Mouse (Mus musculus) MEL (cell line): ENCODE measurements at regions not wholly inside any gene's neighbourhood (a gene's known extent, or its start where the extent isn't known, plus 50 kb on each side); places are given as distances from the start of the nearest gene placed in this dataset.

Experiments
- DNase-seq: peaks from one replicate; pipeline ENCODE4 v3.0.0; 2011; ENCODE audit warnings: low read depth, low spot score
- H3K27ac ChIP-seq: 2 replicates; pipeline ENCODE4 v1.5.1; 2012; ENCODE audit warnings: low read depth, mild to moderate bottlenecking, control low read depth, low read length, moderate library complexity; ENCODE audit not compliant: control insufficient read depth
- H3K27me3 ChIP-seq, 2 experiments: fragments of 150-350 bp in 1 of 2; sonication (generic) in 1 of 2; 2 replicates each; pipeline ENCODE4 v1.6.1; 2012; ENCODE audit warnings: low read length in 2 of 2, mild to moderate bottlenecking in 2 of 2, improper control_type of control experiment in 1 of 2, moderate library complexity in 1 of 2; ENCODE audit not compliant: insufficient read depth in 2 of 2, control insufficient read depth in 1 of 2
- H3K36me3 ChIP-seq, 2 experiments: 2 replicates each; pipeline ENCODE4 v1.6.1; 2012 to 2014; ENCODE audit warnings: low read length in 2 of 2, improper control_type of control experiment in 1 of 2, inconsistent platforms in 1 of 2, mild to moderate bottlenecking in 1 of 2; ENCODE audit not compliant: insufficient read depth in 2 of 2, control insufficient read depth in 1 of 2
- H3K4me1 ChIP-seq, 2 experiments: fragments of 150-350 bp in 1 of 2; sonication (generic) in 1 of 2; 2 replicates each; pipeline ENCODE4 v1.6.1; 2012; ENCODE audit warnings: low read length in 2 of 2, improper control_type of control experiment in 1 of 2, mild to moderate bottlenecking in 1 of 2; ENCODE audit not compliant: insufficient read depth in 2 of 2, control insufficient read depth in 1 of 2
- H3K4me3 ChIP-seq, 2 experiments: fragments of 150-350 bp in 1 of 2; sonication (generic) in 1 of 2; 2 replicates each; pipeline ENCODE4 v1.5.1; 2012; ENCODE audit warnings: low read depth in 2 of 2, low read length in 2 of 2, mild to moderate bottlenecking in 2 of 2, moderate library complexity in 2 of 2, control low read depth in 1 of 2, improper control_type of control experiment in 1 of 2; ENCODE audit not compliant: control insufficient read depth in 1 of 2, insufficient read depth in 1 of 2
- H3K79me2 ChIP-seq: 2 replicates; pipeline ENCODE4 v1.6.1; 2012; ENCODE audit warnings: mild to moderate bottlenecking, low read length, moderate library complexity; ENCODE audit not compliant: control insufficient read depth, poor library complexity, insufficient read depth
- H3K9ac ChIP-seq: 2 replicates; pipeline ENCODE4 v1.6.1; 2012; ENCODE audit warnings: low read depth, mild to moderate bottlenecking, control low read depth, low read length, moderate library complexity; ENCODE audit not compliant: control insufficient read depth, poor library complexity, severe bottlenecking
- H3K9me3 ChIP-seq: fragments of 150-350 bp; sonication (generic); replicated peaks from 2 replicates; pipeline ENCODE4 v1.6.1; 2012; ENCODE audit warnings: mild to moderate bottlenecking, low read length, improper control_type of control experiment, moderate library complexity; ENCODE audit not compliant: insufficient read depth
- CTCF ChIP-seq, 3 experiments: IDR thresholded peaks in 2 of 3; conservative IDR thresholded peaks in 1 of 3; 2 replicates each; pipeline ENCODE4 v1.5.1; 2011 to 2012; ENCODE audit warnings: low read length in 3 of 3, low read depth in 2 of 3, mild to moderate bottlenecking in 2 of 3, improper control_type of control experiment in 1 of 3, inconsistent platforms in 1 of 3, mixed read lengths in 1 of 3, moderate library complexity in 1 of 3; ENCODE audit not compliant: control insufficient read depth in 1 of 3, insufficient read depth in 1 of 3, poor library complexity in 1 of 3, severe bottlenecking in 1 of 3
- ELF1 ChIP-seq: IDR thresholded peaks from 2 replicates; pipeline ENCODE4 v1.6.1; 2014; ENCODE audit warnings: low read depth, mild to moderate bottlenecking, inconsistent platforms, low read length, improper control_type of control experiment, moderate library complexity
- EP300 ChIP-seq, 2 experiments: IDR thresholded peaks; 2 replicates each; pipeline ENCODE4 v1.6.1; 2011; ENCODE audit warnings: improper control_type of control experiment in 2 of 2, low read length in 2 of 2, low read depth in 1 of 2, mild to moderate bottlenecking in 1 of 2
- MAX ChIP-seq: IDR thresholded peaks from 2 replicates; pipeline ENCODE4 v1.6.1; 2011; ENCODE audit warnings: low read length, improper control_type of control experiment
- MYB ChIP-seq: IDR thresholded peaks from 2 replicates; pipeline ENCODE4 v1.6.1; 2011; ENCODE audit warnings: mild to moderate bottlenecking, low read depth, low read length, improper control_type of control experiment
- NRF1 ChIP-seq: IDR thresholded peaks from 2 replicates; pipeline ENCODE4 v1.6.1; 2014; ENCODE audit warnings: low read depth, mild to moderate bottlenecking, inconsistent platforms, low read length, improper control_type of control experiment, moderate library complexity; ENCODE audit not compliant: poor library complexity, insufficient read depth, severe bottlenecking
- POLR2A ChIP-seq, 2 experiments: IDR thresholded peaks; 2 replicates each; pipeline ENCODE4 v1.6.1; 2011 to 2012; ENCODE audit warnings: low read length in 2 of 2, mild to moderate bottlenecking in 2 of 2, control low read depth in 1 of 2, improper control_type of control experiment in 1 of 2, low read depth in 1 of 2, moderate library complexity in 1 of 2; ENCODE audit not compliant: control insufficient read depth in 1 of 2, insufficient read depth in 1 of 2, poor library complexity in 1 of 2
- RCOR1 ChIP-seq: IDR thresholded peaks from 2 replicates; pipeline ENCODE4 v1.6.1; 2012; ENCODE audit warnings: low read depth, mild to moderate bottlenecking, inconsistent platforms, low read length, improper control_type of control experiment
- TAL1 ChIP-seq: IDR thresholded peaks from 2 replicates; pipeline ENCODE4 v1.6.1; 2012; ENCODE audit warnings: mild to moderate bottlenecking, inconsistent platforms, low read length, moderate library complexity, mixed read lengths

GRCm38 (mm10) chr10:55935447-55935846, 171.3 kb upstream of the Msl3l2 start:
- Histone ChIP-seq H3K27ac (no peak overlapping the region), H3K36me3 (no peaks in the 10 kb centered on the region), H3K9ac (no peak overlapping the region), H3K79me2 (no peaks in the 10 kb centered on the region), H3K4me1 (no peaks in the 10 kb centered on the region), H3K9me3 (no peaks in the 10 kb centered on the region), H3K27me3 (no peaks in the 10 kb centered on the region), H3K4me3 (no peak overlapping the region)
- no peak for TF ChIP-seq TAL1
- TF ChIP-seq EP300 (IDR thresholded peaks at IDR 0.05; ENCODE audit: low read depth in 1 of 2, low read length in 2 of 2), result no peak
- no peak for TF ChIP-seq CTCF (IDR thresholded peaks at IDR 0.05 in 2 of 3, conservative IDR thresholded peaks at IDR 0.05 in 1 of 3; ENCODE audit: control insufficient read depth in 1 of 3, insufficient read depth in 1 of 3, low read depth in 2 of 3, low read length in 3 of 3, poor library complexity in 1 of 3, severe bottlenecking in 1 of 3)
- no peak for TF ChIP-seq POLR2A (IDR thresholded peaks at IDR 0.05; ENCODE audit: control insufficient read depth in 1 of 2, insufficient read depth in 1 of 2, low read depth in 1 of 2, low read length in 2 of 2, poor library complexity in 1 of 2)
- TF ChIP-seq NRF1, result no peak
- TF ChIP-seq RCOR1, result no peak
- TF ChIP-seq MYB, result no peak
- no peak for TF ChIP-seq MAX
- no peak for DNase-seq

DNA sequence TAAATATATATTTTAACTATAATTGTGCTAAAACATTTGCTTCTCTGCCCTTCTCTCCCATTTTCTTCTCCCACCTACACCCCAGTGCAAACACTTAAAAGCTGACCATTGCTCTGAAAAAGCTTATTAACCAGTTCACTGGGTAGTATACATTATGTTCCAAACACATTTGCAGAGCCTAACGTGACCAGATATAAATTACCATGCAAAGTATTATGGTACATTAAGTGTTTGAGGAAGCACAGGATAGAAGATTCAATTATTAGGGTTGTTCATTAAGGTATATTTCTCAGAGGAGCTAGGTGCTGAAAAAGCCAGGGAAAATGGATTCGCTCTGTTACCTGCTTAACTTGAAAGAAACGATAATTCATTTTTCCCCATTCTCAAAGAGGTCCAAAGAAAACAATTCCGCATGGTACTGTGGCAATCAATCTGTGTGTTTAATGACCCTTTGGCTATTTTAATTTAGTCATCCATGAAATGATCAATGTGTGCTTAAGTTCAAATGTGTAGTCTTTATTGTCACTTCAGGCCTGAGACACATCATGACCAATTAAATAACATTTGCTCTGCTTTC, 144.0 kb upstream of the Msl3l2 start:
- H3K79me2 ChIP-seq, result no peaks in the 10 kb centered on the region
- TF ChIP-seq MAX (no peak), ELF1 (no peak)
- TF ChIP-seq, all 39 proteins: peak for 0
- no peak overlapping the region for H3K9ac ChIP-seq
- H3K27me3 ChIP-seq, result no peaks in the 10 kb centered on the region
- H3K4me3 ChIP-seq, result no peak overlapping the region
- no peaks in the 10 kb centered on the region for H3K9me3 ChIP-seq
- no peaks in the 10 kb centered on the region for H3K36me3 ChIP-seq
- no peak overlapping the region for H3K27ac ChIP-seq
- no peaks in the 10 kb centered on the region for H3K4me1 ChIP-seq
- DNase-seq, result no peak
